ENCODE assay signal across 11 mouse cellular contexts in genomic region chr12:109397175-109398058, GRCm38 (mm10). TPM values are rescaled to one million over a fixed set of nuclear protein-coding genes. Genes with fewer than 3 reads are reported as not detected.
DNase-seq lines count a peak whose midpoint lies in the region; ATAC-seq and TF ChIP-seq lines count a peak whose summit lies in the region.
"Had no signal": no experiment of that assay in that cellular context is flagged by ENCODE, and none has a peak within 500 bp of the region (broad histone marks: within the 10 kb centered on the region; RNA-seq: fewer than 3 reads in every experiment).

No protein-coding gene starts in this region.

- TF ChIP-seq EP300 in heart, adult 2 months (IDR thresholded peaks at IDR 0.05; ENCODE audit: insufficient read depth, low read depth, low read length), result no peak

- 48% methylated on average over 12 of the region's 12 CpGs for WGBS in heart, embryonic 10.5 days
- WGBS in heart, adult 2 months, result 67% methylated on average over 12 of the region's 12 CpGs
- WGBS in liver, embryonic 11.5 days, result 60% methylated on average over 12 of the region's 12 CpGs
- WGBS in liver, embryonic 12.5 days (ENCODE audit: insufficient replicate concordance), result 69% methylated on average over 11 of the region's 12 CpGs
- WGBS in embryonic facial prominence, embryonic 14.5 days, result 48% methylated on average over 12 of the region's 12 CpGs
- WGBS in neural tube, embryonic 13.5 days, result 51% methylated on average over 12 of the region's 12 CpGs

- peak overlapping the region; percentile 69 for H3K27ac ChIP-seq in heart, embryonic 10.5 days
- H3K27ac ChIP-seq in heart, adult 2 months, result no peak overlapping the region
- H3K27ac ChIP-seq in liver, embryonic 11.5 days (ENCODE audit: low read depth, low read length), result 0 out of 2 replicates have a peak overlapping the region, but pooled peaks have one; percentile 19
- H3K27ac ChIP-seq in liver, embryonic 12.5 days, result no peak overlapping the region
- H3K27ac ChIP-seq in embryonic facial prominence, embryonic 14.5 days (replicated peaks; ENCODE audit: low read depth, low read length), result peak overlapping the region; percentile 24; the same call in 1 of the 2 replicates
- no peak overlapping the region for H3K27ac ChIP-seq in neural tube, embryonic 13.5 days (replicated peaks)
- H3K27ac ChIP-seq: macrophage had no signal

- H3K4me2 ChIP-seq in liver, embryonic 11.5 days, result no peak overlapping the region
- no peak overlapping the region for H3K4me2 ChIP-seq in liver, embryonic 12.5 days
- H3K4me2 ChIP-seq in embryonic facial prominence, embryonic 14.5 days (ENCODE audit: low read depth, low read length), result no peak overlapping the region
- no peak overlapping the region for H3K4me2 ChIP-seq in neural tube, embryonic 13.5 days

- no peak overlapping the region for H3K9ac ChIP-seq in heart, adult 2 months (ENCODE audit: low read depth, low read length)
- no peak overlapping the region for H3K9ac ChIP-seq in liver, embryonic 11.5 days (ENCODE audit: low read depth, low read length)
- no peak overlapping the region for H3K9ac ChIP-seq in liver, embryonic 12.5 days
- no peak overlapping the region for H3K9ac ChIP-seq in embryonic facial prominence, embryonic 14.5 days (ENCODE audit: low read depth, low read length)
- H3K9ac ChIP-seq in neural tube, embryonic 13.5 days, result peak overlapping the region; percentile 31; the same call in 1 of the 2 replicates

- peak; percentile 73 for DNase-seq in heart, embryonic 10.5 days (ENCODE audit: low spot score)
- no peak for DNase-seq in heart, adult 2 months
- no peak for DNase-seq in liver, embryonic 11.5 days (ENCODE audit: low spot score)
- DNase-seq in embryonic facial prominence, embryonic 14.5 days (ENCODE audit: low spot score), result peak; percentile 42
- no peak for DNase-seq in spleen, postnatal 10 days (ENCODE audit: low spot score in 2 of 2)
- DNase-seq: cerebellum, postnatal 36 days had no signal

- H3K4me3 ChIP-seq in heart, embryonic 10.5 days, result no peak overlapping the region
- no peak overlapping the region for H3K4me3 ChIP-seq in heart, adult 2 months
- H3K4me3 ChIP-seq in liver, embryonic 11.5 days (ENCODE audit: low read depth, low read length), result no peak overlapping the region
- no peak overlapping the region for H3K4me3 ChIP-seq in liver, embryonic 12.5 days
- H3K4me3 ChIP-seq in embryonic facial prominence, embryonic 14.5 days (ENCODE audit: low read depth, low read length), result no peak overlapping the region
- H3K4me3 ChIP-seq in neural tube, embryonic 13.5 days, result no peak overlapping the region

- no peak for TF ChIP-seq CTCF in heart, adult 2 months (IDR thresholded peaks at IDR 0.05)

- no peaks in the 10 kb centered on the region for H3K9me3 ChIP-seq in heart, embryonic 10.5 days
- H3K9me3 ChIP-seq in liver, embryonic 11.5 days (ENCODE audit: control insufficient read depth, low read length), result no peaks in the 10 kb centered on the region
- H3K9me3 ChIP-seq in liver, embryonic 12.5 days (replicated peaks), result no peaks in the 10 kb centered on the region
- no peaks in the 10 kb centered on the region for H3K9me3 ChIP-seq in embryonic facial prominence, embryonic 14.5 days (ENCODE audit: control insufficient read depth, low read length)
- no peaks in the 10 kb centered on the region for H3K9me3 ChIP-seq in neural tube, embryonic 13.5 days

- intact Hi-C loops in heart, adult 2 months (cut with DNase I), result no loop called here

- H3K27me3 ChIP-seq in heart, embryonic 10.5 days (ENCODE audit: insufficient read depth, poor library complexity, severe bottlenecking), result peaks cover 42% of the 10 kb centered on the region
- H3K27me3 ChIP-seq in heart, adult 2 months (ENCODE audit: control insufficient read depth, insufficient read depth, low read length), result no peaks in the 10 kb centered on the region
- peaks cover 7% of the 10 kb centered on the region for H3K27me3 ChIP-seq in liver, embryonic 11.5 days (replicated peaks; ENCODE audit: control insufficient read depth, insufficient read depth, low read length)
- H3K27me3 ChIP-seq in liver, embryonic 12.5 days (replicated peaks), result peaks cover 16% of the 10 kb centered on the region
- H3K27me3 ChIP-seq in embryonic facial prominence, embryonic 14.5 days (replicated peaks; ENCODE audit: control insufficient read depth, insufficient read depth, low read length), result 0 out of 2 replicates have a peak, but pooled peaks cover 2% of the 10 kb centered on the region
- H3K27me3 ChIP-seq in neural tube, embryonic 13.5 days, result peaks cover 6% of the 10 kb centered on the region; the same call in 1 of the 2 replicates

- peaks cover 57% of the 10 kb centered on the region for H3K4me1 ChIP-seq in heart, embryonic 10.5 days
- no peaks in the 10 kb centered on the region for H3K4me1 ChIP-seq in heart, adult 2 months (ENCODE audit: control insufficient read depth, insufficient read depth, low read length)
- peaks cover 12% of the 10 kb centered on the region for H3K4me1 ChIP-seq in liver, embryonic 11.5 days (replicated peaks; ENCODE audit: control insufficient read depth, insufficient read depth, low read length)
- H3K4me1 ChIP-seq in liver, embryonic 12.5 days, result peaks cover 33% of the 10 kb centered on the region
- peaks cover 55% of the 10 kb centered on the region for H3K4me1 ChIP-seq in embryonic facial prominence, embryonic 14.5 days (ENCODE audit: control insufficient read depth, insufficient read depth, low read length)
- H3K4me1 ChIP-seq in neural tube, embryonic 13.5 days (replicated peaks), result peaks cover 73% of the 10 kb centered on the region

- no peaks in the 10 kb centered on the region for H3K79me2 ChIP-seq in heart, adult 2 months (replicated peaks; ENCODE audit: control insufficient read depth, insufficient read depth, low read length)

- H3K36me3 ChIP-seq in heart, embryonic 10.5 days, result no peaks in the 10 kb centered on the region
- H3K36me3 ChIP-seq in heart, adult 2 months (ENCODE audit: control insufficient read depth, insufficient read depth, low read length), result no peaks in the 10 kb centered on the region
- H3K36me3 ChIP-seq in liver, embryonic 11.5 days (ENCODE audit: control insufficient read depth, insufficient read depth, low read length), result no peaks in the 10 kb centered on the region
- H3K36me3 ChIP-seq in liver, embryonic 12.5 days, result no peaks in the 10 kb centered on the region
- no peaks in the 10 kb centered on the region for H3K36me3 ChIP-seq in embryonic facial prominence, embryonic 14.5 days (ENCODE audit: control insufficient read depth, insufficient read depth, low read length)
- no peaks in the 10 kb centered on the region for H3K36me3 ChIP-seq in neural tube, embryonic 13.5 days

- TF ChIP-seq POLR2A in heart, adult 2 months (IDR thresholded peaks at IDR 0.05; ENCODE audit: insufficient read depth, low read depth, low read length), result no peak

- no peak for ATAC-seq in liver, embryonic 11.5 days (replicated peaks; ENCODE audit: low FRiP score)
- no peak for ATAC-seq in liver, embryonic 12.5 days
- no peak for ATAC-seq in embryonic facial prominence, embryonic 14.5 days (ENCODE audit: low read depth)
- ATAC-seq in neural tube, embryonic 13.5 days (ENCODE audit: low read depth), result no peak
- ATAC-seq: forebrain, embryonic 16.5 days had no signal

RNA-seq across cellular contexts. Expression of gene Dlk1, which starts 55.2 kb away (rescaled TPM):
- polyA plus RNA-seq in heart, embryonic 10.5 days (2016; fragmentation: Nextera tagmentation; extraction: Ambion mirVana), result 56.8 and 345 TPM in 2 replicates
- under 1 TPM in 1 of 2 experiments, not detected in 1; 0.23 TPM for total RNA-seq in heart, adult 2 months (2021)
- polyA plus RNA-seq in heart, adult 2 months (2012; rRNA removed), result 0.90 and 1.3 TPM in 2 replicates
- polyA plus RNA-seq in liver, embryonic 11.5 days (2014; fragmentation: Nextera tagmentation; extraction: Ambion mirVana), result 744 and 770 TPM in 2 replicates
- 529 and 540 TPM in 2 replicates for polyA plus RNA-seq in liver, embryonic 12.5 days (2016; fragmentation: Nextera tagmentation; extraction: Ambion mirVana)
- polyA plus RNA-seq in embryonic facial prominence, embryonic 14.5 days (2014; fragmentation: Nextera tagmentation; extraction: Ambion mirVana), result 918 and 968 TPM in 2 replicates
- polyA plus RNA-seq in neural tube, embryonic 13.5 days (2015; fragmentation: Nextera tagmentation; extraction: Ambion mirVana), result 77.7 and 96.5 TPM in 2 replicates
- total RNA-seq: MEL had no signal
- polyA plus RNA-seq: macrophage had no signal

Comparison
In these comparisons a context has a peak if more than half of its experiments do, and no peak if none do; other contexts are left out.
1. DNase-seq: peak in heart, embryonic 10.5 days (single experiment) and embryonic facial prominence, embryonic 14.5 days (single experiment); none in heart, adult 2 months (0 of 2), liver, embryonic 11.5 days (single experiment) and spleen, postnatal 10 days (0 of 2).
2. H3K27ac ChIP-seq: peak in heart, embryonic 10.5 days (single experiment), liver, embryonic 11.5 days (single experiment) and embryonic facial prominence, embryonic 14.5 days (single experiment); none in heart, adult 2 months (single experiment), liver, embryonic 12.5 days (single experiment) and neural tube, embryonic 13.5 days (single experiment).
3. RNA of gene Dlk1, which starts 55.2 kb away (polyA plus RNA-seq): 918 to 968 TPM in embryonic facial prominence, embryonic 14.5 days, 744 to 770 TPM in liver, embryonic 11.5 days, 529 to 540 TPM in liver, embryonic 12.5 days, 56.8 to 345 TPM in heart, embryonic 10.5 days and 77.7 to 96.5 TPM in neural tube, embryonic 13.5 days; 0.90 to 1.3 TPM in heart, adult 2 months; every median in the first group is over 10 times any median in the second.